Mouse (Mus musculus): ENCODE results near the gene Klhl1. TPM values are rescaled to one million over a fixed set of nuclear protein-coding genes. Genes with fewer than 3 reads are reported as not detected.
"Not testable (repeated sequence)": the region's sequence is repeated elsewhere in the genome, so short reads cannot be mapped to it uniquely, and the experiment has no call there.

Gene Klhl1
- polyA plus RNA-seq, 1 experiment from 2014 or later, result not detected

DNA sequence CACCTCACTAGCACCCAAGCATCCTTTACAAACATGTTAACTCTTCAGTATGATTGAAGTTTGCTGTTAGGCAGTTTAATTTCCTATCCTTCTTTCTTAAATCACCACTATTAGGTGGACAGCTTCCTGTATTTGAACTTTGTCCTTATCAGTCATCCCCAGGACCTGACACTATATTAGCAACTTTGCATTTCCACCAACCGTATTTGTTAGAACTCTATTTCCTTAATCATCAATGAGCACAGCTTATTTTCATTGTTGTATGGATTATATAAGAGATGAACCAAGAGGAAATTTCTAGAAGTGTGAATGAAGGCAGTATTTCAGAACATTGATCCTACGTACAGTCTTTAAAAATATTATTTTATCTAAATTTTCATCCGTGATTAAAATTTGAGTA is 156.2 kb downstream of the Klhl1 start:
- H3K27ac ChIP-seq (ENCODE audit: low read length), result no peak overlapping the region
- 81% methylated on average over 3 of the region's 3 CpGs for WGBS
- no peak for ATAC-seq (ENCODE audit: low FRiP score, low TSS enrichment)
- H3K4me1 ChIP-seq (ENCODE audit: insufficient read depth, low read length), result no peaks in the 10 kb centered on the region
- H3K9me3 ChIP-seq (ENCODE audit: low read length), result no peaks in the 10 kb centered on the region
- H3K9ac ChIP-seq (replicated peaks; ENCODE audit: low read length), result no peak overlapping the region
- no peaks in the 10 kb centered on the region for H3K36me3 ChIP-seq (ENCODE audit: insufficient read depth, low read length)
- H3K27me3 ChIP-seq (ENCODE audit: insufficient read depth, low read length), result no peaks in the 10 kb centered on the region
- no peak overlapping the region for H3K4me2 ChIP-seq (replicated peaks; ENCODE audit: low read depth, low read length)
- H3K4me3 ChIP-seq (ENCODE audit: low read length), result no peak overlapping the region

DNA sequence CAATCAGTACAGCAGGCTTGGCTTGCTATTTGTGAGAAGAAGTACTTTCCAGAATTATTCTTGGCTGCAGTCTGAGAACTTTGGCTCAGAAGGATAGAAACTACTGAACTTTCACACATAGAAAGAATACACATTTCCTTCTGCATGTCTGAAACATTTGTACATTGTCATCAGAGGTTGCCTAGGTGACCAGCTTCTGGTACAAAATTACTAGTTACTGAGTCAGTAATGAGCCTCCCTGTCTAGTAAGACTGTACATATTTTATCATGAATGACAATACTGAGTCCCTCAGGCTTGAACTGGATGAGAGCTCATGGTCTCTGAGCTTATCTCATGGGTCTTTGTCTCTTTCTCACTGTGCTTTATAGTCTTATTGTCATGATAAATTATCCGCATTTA is 170.7 kb downstream of the Klhl1 start:
- Histone ChIP-seq H3K9me3 (ENCODE audit: low read length) (no peaks in the 10 kb centered on the region), H3K4me1 (ENCODE audit: insufficient read depth, low read length) (no peaks in the 10 kb centered on the region), H3K9ac (replicated peaks; ENCODE audit: low read length) (no peak overlapping the region), H3K36me3 (ENCODE audit: insufficient read depth, low read length) (no peaks in the 10 kb centered on the region), H3K27ac (ENCODE audit: low read length) (no peak overlapping the region), H3K27me3 (ENCODE audit: insufficient read depth, low read length) (no peaks in the 10 kb centered on the region), H3K4me2 (replicated peaks; ENCODE audit: low read depth, low read length) (no peak overlapping the region), H3K4me3 (ENCODE audit: low read length) (no peak overlapping the region)
- no peak for ATAC-seq (ENCODE audit: low FRiP score, low TSS enrichment)
- 91% methylated on average over 1 of the region's 1 CpGs for WGBS

DNA sequence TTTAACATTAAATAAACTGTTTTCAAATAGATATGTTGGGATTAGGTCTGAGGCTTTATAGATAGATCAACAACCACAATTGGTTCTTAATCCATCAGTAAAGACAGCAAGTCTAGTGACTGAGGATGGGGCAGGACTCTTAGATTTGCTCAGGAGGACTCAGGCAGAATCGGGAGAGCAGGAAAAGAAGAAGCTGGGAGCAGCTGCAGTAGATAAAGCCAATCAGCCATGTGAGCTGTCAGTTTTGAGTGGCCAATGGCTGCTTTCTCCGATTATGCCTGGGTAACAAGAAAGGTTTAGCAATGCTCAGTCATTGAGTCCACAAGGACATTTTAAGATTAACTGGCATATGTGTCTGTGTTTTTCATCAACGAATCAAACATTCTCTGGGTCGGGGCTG is 187.8 kb downstream of the Klhl1 start:
- Histone ChIP-seq H3K27me3 (ENCODE audit: insufficient read depth, low read length) (no peaks in the 10 kb centered on the region), H3K4me2 (replicated peaks; ENCODE audit: low read depth, low read length) (no peak overlapping the region), H3K36me3 (ENCODE audit: insufficient read depth, low read length) (no peaks in the 10 kb centered on the region), H3K27ac (ENCODE audit: low read length) (no peak overlapping the region), H3K9ac (replicated peaks; ENCODE audit: low read length) (no peak overlapping the region), H3K4me3 (ENCODE audit: low read length) (no peak overlapping the region), H3K4me1 (ENCODE audit: insufficient read depth, low read length) (no peaks in the 10 kb centered on the region), H3K9me3 (ENCODE audit: low read length) (no peaks in the 10 kb centered on the region)
- 70% methylated on average over 4 of the region's 4 CpGs for WGBS
- ATAC-seq (ENCODE audit: low FRiP score, low TSS enrichment), result no peak

DNA sequence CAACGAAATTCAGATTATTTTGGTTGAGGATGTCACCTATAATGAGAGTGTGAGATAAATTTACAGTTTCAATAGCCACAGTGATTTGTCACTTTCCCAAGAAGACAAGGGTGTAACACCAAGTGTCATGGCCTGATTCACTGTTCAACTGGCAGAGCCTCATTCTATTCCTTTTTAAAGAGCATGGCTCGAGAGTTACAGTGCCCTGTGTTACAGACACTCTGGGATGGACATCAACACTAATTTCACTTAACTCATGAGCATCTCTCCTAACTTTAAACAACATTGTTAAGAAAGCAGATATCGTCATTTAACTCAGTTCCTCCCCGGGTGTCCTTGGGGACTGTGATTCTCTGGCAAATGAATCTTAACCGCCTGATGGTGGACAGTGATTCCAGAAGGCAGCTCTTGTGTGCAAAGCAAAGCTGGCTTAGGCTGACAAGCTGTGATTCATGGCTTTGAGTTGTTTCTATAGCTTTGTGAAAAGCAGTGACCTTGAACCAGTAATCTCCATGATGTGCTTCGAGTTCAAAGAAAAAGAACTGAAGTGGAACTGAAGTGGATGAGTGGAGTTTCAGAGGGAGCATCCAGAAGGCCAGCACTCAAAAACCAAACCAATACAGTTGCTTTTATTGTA is 301.0 kb downstream of the Klhl1 start:
- ATAC-seq (ENCODE audit: low FRiP score, low TSS enrichment), result peak; percentile 92
- Histone ChIP-seq H3K9me3 (ENCODE audit: low read length) (no peaks in the 10 kb centered on the region), H3K9ac (replicated peaks; ENCODE audit: low read length) (no peak overlapping the region), H3K27me3 (ENCODE audit: insufficient read depth, low read length) (no peaks in the 10 kb centered on the region), H3K36me3 (ENCODE audit: insufficient read depth, low read length) (no peaks in the 10 kb centered on the region), H3K4me1 (ENCODE audit: insufficient read depth, low read length) (no peaks in the 10 kb centered on the region), H3K4me2 (replicated peaks; ENCODE audit: low read depth, low read length) (no peak overlapping the region), H3K4me3 (ENCODE audit: low read length) (no peak overlapping the region), H3K27ac (ENCODE audit: low read length) (no peak overlapping the region)
- 27% methylated on average over 6 of the region's 6 CpGs for WGBS

DNA sequence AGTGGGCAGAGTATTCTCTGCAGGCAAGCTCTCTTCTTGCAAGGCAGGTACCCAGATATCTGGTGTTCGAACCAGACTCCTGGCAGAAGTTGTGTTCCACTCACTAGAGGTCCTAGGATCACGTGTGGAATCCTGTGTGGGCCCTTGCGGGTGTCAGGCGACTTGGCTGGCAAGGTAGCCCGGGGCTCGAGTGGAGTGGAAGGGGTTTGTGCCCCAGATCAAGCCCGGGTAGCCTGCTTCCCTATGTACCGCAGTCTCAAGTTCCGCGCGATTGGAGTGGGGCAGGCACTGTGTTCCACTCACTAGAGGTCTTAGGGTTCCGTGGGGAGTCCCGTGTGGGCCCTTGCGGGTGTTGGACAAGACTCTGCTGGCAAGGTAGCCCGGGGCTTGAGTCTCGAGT is 324.1 kb downstream of the Klhl1 start:
- WGBS, result 89% methylated on average over 14 of the region's 16 CpGs
- H3K4me2 ChIP-seq (replicated peaks; ENCODE audit: low read depth, low read length); H3K27me3 ChIP-seq (ENCODE audit: insufficient read depth, low read length); H3K4me1 ChIP-seq (ENCODE audit: insufficient read depth, low read length); H3K36me3 ChIP-seq (ENCODE audit: insufficient read depth, low read length); H3K4me3 ChIP-seq (ENCODE audit: low read length); H3K27ac ChIP-seq (ENCODE audit: low read length); H3K9me3 ChIP-seq (ENCODE audit: low read length); H3K9ac ChIP-seq (replicated peaks; ENCODE audit: low read length); ATAC-seq (ENCODE audit: low FRiP score, low TSS enrichment): not testable (repeated sequence)

DNA sequence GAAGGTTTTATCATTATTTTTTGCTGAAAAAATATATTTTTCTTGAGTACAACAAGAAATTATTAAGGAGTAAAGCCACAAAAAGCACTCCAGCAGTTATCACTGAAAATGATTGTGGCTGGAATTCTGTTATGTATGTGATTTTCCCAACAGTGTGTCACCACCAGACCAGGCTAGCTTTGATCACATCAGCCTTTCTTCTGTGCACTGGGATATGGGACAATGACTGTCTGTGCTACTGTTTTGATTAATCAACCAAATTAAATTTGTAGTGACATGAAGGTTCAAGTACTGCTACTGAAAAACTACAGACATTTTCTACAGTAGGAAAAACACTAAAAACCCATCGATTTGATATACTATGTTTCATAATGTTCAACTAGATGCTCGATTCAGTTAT is 344.4 kb downstream of the Klhl1 start:
- Histone ChIP-seq H3K4me1 (ENCODE audit: insufficient read depth, low read length) (no peaks in the 10 kb centered on the region), H3K9ac (replicated peaks; ENCODE audit: low read length) (no peak overlapping the region), H3K27ac (ENCODE audit: low read length) (no peak overlapping the region), H3K27me3 (ENCODE audit: insufficient read depth, low read length) (no peaks in the 10 kb centered on the region), H3K9me3 (ENCODE audit: low read length) (no peaks in the 10 kb centered on the region), H3K4me2 (replicated peaks; ENCODE audit: low read depth, low read length) (no peak overlapping the region), H3K4me3 (ENCODE audit: low read length) (no peak overlapping the region), H3K36me3 (ENCODE audit: insufficient read depth, low read length) (no peaks in the 10 kb centered on the region)
- WGBS, result 77% methylated on average over 2 of the region's 2 CpGs
- ATAC-seq (ENCODE audit: low FRiP score, low TSS enrichment), result no peak

DNA sequence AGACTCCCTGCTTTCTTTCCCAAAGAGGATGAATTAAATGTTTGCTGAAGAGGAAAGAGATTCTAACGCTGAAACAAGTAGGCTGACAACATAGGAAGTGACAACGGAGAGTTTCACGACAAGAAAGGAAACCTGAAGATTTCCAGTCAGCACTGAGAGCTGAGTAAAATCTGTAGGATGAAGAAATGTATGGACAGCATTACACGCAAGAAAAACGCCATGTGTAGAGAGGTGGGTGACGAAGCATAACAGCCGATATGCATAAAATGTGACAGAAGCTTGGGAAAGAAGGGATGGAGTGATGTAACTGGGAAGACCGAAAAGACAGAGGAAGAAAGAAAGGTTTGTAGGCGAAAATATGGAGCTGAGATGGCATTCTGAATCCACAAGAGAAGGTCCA is 375.8 kb downstream of the Klhl1 start:
- ATAC-seq (ENCODE audit: low FRiP score, low TSS enrichment), result no peak
- 71% methylated on average over 9 of the region's 9 CpGs for WGBS

DNA sequence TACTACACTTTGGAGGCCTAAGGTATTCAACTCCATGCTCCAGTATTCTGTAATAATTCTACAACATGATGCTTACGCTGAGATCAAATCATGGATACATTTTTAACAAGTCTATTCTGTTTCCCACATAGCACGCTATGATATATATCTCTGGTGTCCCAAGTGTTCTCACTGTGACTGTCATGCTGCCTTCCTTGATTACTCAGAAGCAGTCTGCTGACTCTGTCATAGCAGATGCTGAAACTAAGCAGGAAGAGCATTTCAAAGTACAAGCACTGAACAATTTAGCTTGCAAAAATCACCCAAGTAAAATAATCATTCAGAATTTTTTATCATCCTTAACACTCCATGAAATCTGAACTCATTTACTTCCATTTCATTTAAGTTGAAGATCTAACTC is 378.7 kb downstream of the Klhl1 start:
- no peak overlapping the region for H3K27ac ChIP-seq (ENCODE audit: low read length)
- 95% methylated on average over 2 of the region's 2 CpGs for WGBS
- H3K4me1 ChIP-seq (ENCODE audit: insufficient read depth, low read length), result no peaks in the 10 kb centered on the region
- no peak for ATAC-seq (ENCODE audit: low FRiP score, low TSS enrichment)
- no peaks in the 10 kb centered on the region for H3K27me3 ChIP-seq (ENCODE audit: insufficient read depth, low read length)
- H3K4me2 ChIP-seq (replicated peaks; ENCODE audit: low read depth, low read length), result no peak overlapping the region
- no peaks in the 10 kb centered on the region for H3K36me3 ChIP-seq (ENCODE audit: insufficient read depth, low read length)
- H3K9ac ChIP-seq (replicated peaks; ENCODE audit: low read length), result no peak overlapping the region
- no peak overlapping the region for H3K4me3 ChIP-seq (ENCODE audit: low read length)
- H3K9me3 ChIP-seq (ENCODE audit: low read length), result no peaks in the 10 kb centered on the region

More for the DNA sequence above, 375.8 kb downstream of the Klhl1 start:
- Histone ChIP-seq H3K4me3 (ENCODE audit: low read length) (no peak overlapping the region), H3K9me3 (ENCODE audit: low read length) (no peaks in the 10 kb centered on the region), H3K4me1 (ENCODE audit: insufficient read depth, low read length) (no peaks in the 10 kb centered on the region), H3K36me3 (ENCODE audit: insufficient read depth, low read length) (no peaks in the 10 kb centered on the region), H3K9ac (replicated peaks; ENCODE audit: low read length) (no peak overlapping the region), H3K4me2 (replicated peaks; ENCODE audit: low read depth, low read length) (no peak overlapping the region), H3K27ac (ENCODE audit: low read length) (no peak overlapping the region), H3K27me3 (ENCODE audit: insufficient read depth, low read length) (no peaks in the 10 kb centered on the region)

DNA sequence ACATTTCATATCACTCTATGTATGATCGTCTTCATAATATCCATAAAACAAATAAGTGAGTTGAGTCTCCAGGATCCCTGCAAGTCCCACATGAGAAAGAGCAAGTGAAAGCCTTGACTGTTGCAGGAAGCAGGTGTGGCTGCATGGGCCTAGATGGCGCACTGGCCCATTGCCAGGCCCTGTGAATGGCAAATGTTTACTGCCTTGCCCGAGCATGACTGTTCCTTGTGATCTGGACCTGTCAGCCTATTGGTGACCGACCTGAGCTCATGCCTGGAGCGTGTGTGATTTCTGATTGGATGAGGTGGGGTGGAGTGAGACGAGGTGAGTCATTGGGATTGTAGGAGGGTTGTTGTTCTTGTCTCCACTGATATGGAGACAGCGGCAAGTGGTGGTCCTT is 411.5 kb downstream of the Klhl1 start:
- H3K27me3 ChIP-seq (ENCODE audit: insufficient read depth, low read length), result no peaks in the 10 kb centered on the region
- H3K9ac ChIP-seq (replicated peaks; ENCODE audit: low read length), result no peak overlapping the region
- no peak overlapping the region for H3K4me3 ChIP-seq (ENCODE audit: low read length)
- WGBS, result 84% methylated on average over 7 of the region's 7 CpGs
- no peak overlapping the region for H3K4me2 ChIP-seq (replicated peaks; ENCODE audit: low read depth, low read length)
- no peaks in the 10 kb centered on the region for H3K36me3 ChIP-seq (ENCODE audit: insufficient read depth, low read length)
- H3K9me3 ChIP-seq (ENCODE audit: low read length), result no peaks in the 10 kb centered on the region
- H3K27ac ChIP-seq (ENCODE audit: low read length), result no peak overlapping the region
- ATAC-seq (ENCODE audit: low FRiP score, low TSS enrichment), result no peak
- no peaks in the 10 kb centered on the region for H3K4me1 ChIP-seq (ENCODE audit: insufficient read depth, low read length)

DNA sequence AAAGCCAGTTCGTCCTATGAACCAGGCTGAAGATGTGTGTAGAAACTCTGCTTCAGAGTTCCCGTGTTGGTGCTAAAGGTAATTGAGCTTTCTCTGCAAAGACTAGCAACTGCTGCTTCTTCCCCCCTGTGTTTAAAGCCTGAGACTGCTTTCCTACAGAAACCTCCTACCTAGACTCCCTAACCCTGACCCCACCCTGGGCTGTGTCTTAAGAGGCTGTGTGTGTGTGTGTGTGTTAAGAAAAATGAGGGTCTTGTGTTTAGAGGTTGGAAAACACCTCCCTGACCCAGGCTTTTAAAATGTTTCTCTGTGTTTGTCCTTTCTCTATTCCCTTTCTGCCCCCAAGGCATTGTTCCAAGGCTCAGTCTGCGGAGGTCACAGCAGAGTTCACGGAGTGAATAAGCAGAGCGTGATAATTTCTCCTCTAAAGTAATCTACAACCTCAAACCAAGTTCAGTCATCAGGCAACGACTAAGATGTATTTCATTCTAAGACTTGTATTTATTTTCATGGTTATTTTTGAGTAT is 437.2 kb downstream of the Klhl1 start:
- H3K9me3 ChIP-seq (ENCODE audit: low read length), result no peaks in the 10 kb centered on the region
- ATAC-seq (ENCODE audit: low FRiP score, low TSS enrichment), result no peak
- H3K36me3 ChIP-seq (ENCODE audit: insufficient read depth, low read length), result no peaks in the 10 kb centered on the region
- no peak overlapping the region for H3K4me3 ChIP-seq (ENCODE audit: low read length)
- no peaks in the 10 kb centered on the region for H3K27me3 ChIP-seq (ENCODE audit: insufficient read depth, low read length)
- H3K4me2 ChIP-seq (replicated peaks; ENCODE audit: low read depth, low read length), result no peak overlapping the region
- no peak overlapping the region for H3K9ac ChIP-seq (replicated peaks; ENCODE audit: low read length)
- H3K27ac ChIP-seq (ENCODE audit: low read length), result no peak overlapping the region
- 31% methylated on average over 6 of the region's 6 CpGs for WGBS
- H3K4me1 ChIP-seq (ENCODE audit: insufficient read depth, low read length), result 0 out of 2 replicates have a peak, but pooled peaks cover 4% of the 10 kb centered on the region
